Mouse (Mus musculus): ENCODE data around the gene Efcab6.

Gene Efcab6

GRCm38 (mm10) chr15:83877898-83878297 is 187.3 kb downstream of the Efcab6 start:
- DNase-seq (ENCODE audit: low spot score), result no peak

- DNase-seq (ENCODE audit: low spot score), result no peak
These were observed 187.9 kb downstream of the Efcab6 start for GRCm38 (mm10) chr15:83877155-83877866.

GRCm38 (mm10) chr15:83870936-83871335 is 194.2 kb downstream of the Efcab6 start:
- no peak for DNase-seq (ENCODE audit: low spot score)

- no peak for DNase-seq (ENCODE audit: low spot score)
These were observed 199.6 kb downstream of the Efcab6 start for GRCm38 (mm10) chr15:83865626-83866025.

GRCm38 (mm10) chr15:83857129-83857528 is 208.1 kb downstream of the Efcab6 start:
- DNase-seq (ENCODE audit: low spot score), result no peak

- DNase-seq (ENCODE audit: low spot score), result no peak
These were observed 211.8 kb downstream of the Efcab6 start for GRCm38 (mm10) chr15:83853400-83853811.

DNA sequence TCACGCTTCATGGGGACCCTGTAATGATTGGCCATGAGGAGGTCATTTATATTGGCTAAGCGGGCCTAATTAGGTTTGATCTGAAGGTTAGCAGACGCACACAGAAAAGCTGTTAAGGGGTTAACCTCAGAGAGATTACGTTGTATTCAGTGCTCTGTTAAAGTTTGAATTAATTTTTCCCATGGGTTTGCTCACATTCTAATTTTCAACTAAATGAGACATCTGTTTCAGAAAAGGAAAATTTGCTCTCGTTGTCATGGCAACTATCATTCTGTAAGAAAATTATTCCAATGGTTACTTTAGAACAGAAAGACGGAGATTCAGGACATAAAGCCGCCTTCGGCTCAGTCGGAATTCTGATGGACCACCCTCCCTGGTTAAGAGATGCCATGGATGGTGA is 217.0 kb downstream of the Efcab6 start:
- no peak for DNase-seq (ENCODE audit: low spot score)

GRCm38 (mm10) chr15:83847512-83847911 is 217.7 kb downstream of the Efcab6 start:
- DNase-seq (ENCODE audit: low spot score), result no peak

DNA sequence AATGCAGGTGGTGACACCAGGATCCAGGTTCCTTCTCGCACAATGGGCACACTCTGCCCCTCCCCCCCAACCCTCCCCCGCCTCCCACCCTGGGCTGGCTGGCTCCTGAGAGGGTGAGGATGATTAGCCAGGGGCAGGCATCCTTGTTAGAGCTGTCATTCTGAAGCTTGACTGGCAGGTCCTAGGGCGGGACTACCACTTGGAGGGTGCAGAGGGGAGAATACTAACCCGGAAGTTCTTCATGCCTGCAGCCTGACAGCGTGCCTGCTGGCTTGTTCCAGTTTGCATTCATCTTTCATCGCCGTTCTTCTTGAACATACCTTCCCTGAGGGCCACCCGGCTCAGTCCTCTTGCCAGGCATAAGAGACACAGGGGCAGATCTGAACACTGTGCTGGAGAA is 218.6 kb downstream of the Efcab6 start:
- no peak for DNase-seq (ENCODE audit: low spot score)

- no peak for DNase-seq (ENCODE audit: low spot score)
These were observed 219.4 kb downstream of the Efcab6 start for GRCm38 (mm10) chr15:83845734-83846133.

DNA sequence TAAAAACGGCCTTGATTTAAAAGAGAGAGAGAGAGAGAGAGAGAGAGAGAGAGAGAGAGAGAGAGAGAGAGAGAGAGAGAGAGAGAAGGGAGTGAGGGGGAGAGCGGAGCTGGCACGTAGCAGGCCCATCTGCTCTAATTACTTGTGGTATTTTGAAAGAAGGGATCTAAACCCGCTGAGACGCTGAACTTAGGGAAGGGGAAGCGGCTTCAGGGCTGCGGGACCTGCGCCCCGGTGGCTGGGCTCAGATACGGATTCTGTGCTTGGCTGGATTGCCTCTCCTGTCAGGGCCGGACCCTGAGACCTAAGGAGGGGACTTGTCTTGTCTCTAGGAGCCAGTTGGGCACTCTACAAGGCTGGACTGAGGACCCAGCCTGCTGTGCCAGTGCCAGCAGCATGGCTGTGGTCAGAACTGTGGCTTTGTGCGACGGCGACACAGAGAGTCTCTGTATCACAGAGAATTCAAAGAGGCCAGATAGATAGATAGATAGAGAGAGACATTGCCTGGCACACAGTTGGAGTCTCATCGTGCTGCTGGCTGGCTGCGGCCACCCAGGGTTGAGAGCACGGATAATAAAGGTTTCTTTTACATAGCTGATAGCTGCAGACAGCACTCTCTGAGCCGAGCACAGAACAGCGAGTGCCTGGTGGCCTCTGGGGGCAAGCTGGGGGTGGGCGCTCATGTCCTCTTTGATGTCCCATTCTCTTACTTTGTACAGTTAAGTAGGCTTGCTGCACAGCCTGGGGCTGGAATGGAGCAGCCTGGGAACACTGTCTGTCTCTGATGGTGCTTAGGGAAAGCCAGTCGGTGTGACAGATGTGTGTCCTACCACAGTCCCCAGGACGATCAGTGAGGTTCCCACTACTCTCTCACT is 222.0 kb downstream of the Efcab6 start:
- no peak for DNase-seq (ENCODE audit: low spot score)

GRCm38 (mm10) chr15:83842419-83842818 is 222.8 kb downstream of the Efcab6 start:
- DNase-seq (ENCODE audit: low spot score), result no peak

GRCm38 (mm10) chr15:83840950-83841719 is 224.0 kb downstream of the Efcab6 start:
- DNase-seq (ENCODE audit: low spot score), result no peak

- no peak for DNase-seq (ENCODE audit: low spot score)
These were observed 232.9 kb downstream of the Efcab6 start for GRCm38 (mm10) chr15:83832265-83832664.

DNA sequence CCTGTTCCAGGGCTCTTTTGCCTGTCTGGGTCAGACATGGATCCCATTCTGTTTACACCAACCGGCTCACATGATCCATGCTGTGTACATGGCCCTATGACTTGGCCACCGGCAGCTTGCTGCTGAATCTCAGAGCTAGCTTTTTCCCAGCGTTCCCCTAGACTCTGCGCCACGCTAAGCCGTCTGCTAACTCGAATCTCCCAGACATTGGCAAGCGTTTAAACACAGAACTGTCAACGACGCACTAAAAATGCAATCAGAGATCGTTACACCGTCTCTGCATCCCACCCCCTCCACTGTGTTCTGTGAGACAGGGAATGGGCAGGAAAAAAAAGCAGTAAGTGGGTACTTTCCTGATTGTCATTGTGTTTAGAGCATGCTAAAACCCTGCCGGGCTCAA is 236.0 kb downstream of the Efcab6 start:
- DNase-seq (ENCODE audit: low spot score), result no peak

DNA sequence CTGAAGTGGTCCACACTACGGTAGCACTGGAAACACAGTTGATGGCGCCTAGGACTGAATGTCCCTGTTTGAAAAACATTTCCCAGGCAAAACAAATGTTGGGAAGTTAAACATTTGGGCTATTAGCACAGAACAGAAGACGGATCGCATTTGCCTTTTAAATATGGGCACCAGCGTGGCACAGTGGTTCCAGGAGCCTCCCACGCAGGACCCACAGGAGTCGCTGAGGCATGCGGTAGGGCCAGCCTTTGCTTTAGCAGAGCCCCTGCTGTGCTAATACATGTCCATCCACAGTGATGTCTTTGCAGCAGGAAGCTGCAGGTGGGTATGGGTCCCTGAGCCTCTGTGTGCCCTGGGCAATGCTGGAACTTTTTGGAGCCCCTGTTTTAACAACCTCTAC is 237.2 kb downstream of the Efcab6 start:
- no peak for DNase-seq (ENCODE audit: low spot score)
